Mouse (Mus musculus) thymus, adult 2 months (tissue): ENCODE results near the gene Adss.

Source experiments
- CTCF ChIP-seq: fragments of 200-500 bp; IDR thresholded peaks from 2 replicates; pipeline ENCODE4 v1.5.1; 2012; ENCODE audit warnings: mild to moderate bottlenecking, control low read depth, low read length, moderate library complexity, borderline replicate concordance; ENCODE audit not compliant: control insufficient read depth, poor library complexity, insufficient read depth; ENCODE audit errors: extremely low read depth
- POLR2A ChIP-seq: fragments of 200-500 bp; IDR thresholded peaks from 2 replicates; pipeline ENCODE4 v1.6.1; 2012; ENCODE audit warnings: mild to moderate bottlenecking, low read length, control low read depth, moderate library complexity; ENCODE audit not compliant: control insufficient read depth, poor library complexity, insufficient read depth; ENCODE audit errors: extremely low read depth

- TF ChIP-seq CTCF, result no peak
- TF ChIP-seq POLR2A, result no peak
Observed at GRCm38 (mm10) chr1:177742119-177742518, 54.2 kb downstream of the Adss start.
